Mouse (Mus musculus): ENCODE results near the gene Slc25a11. TPM values are rescaled to one million over a fixed set of nuclear protein-coding genes. Genes with fewer than 3 reads are reported as not detected.

Gene Slc25a11
- 10 to 100 TPM; 75.2 to 82.1 TPM for total RNA-seq (2023)

DNA sequence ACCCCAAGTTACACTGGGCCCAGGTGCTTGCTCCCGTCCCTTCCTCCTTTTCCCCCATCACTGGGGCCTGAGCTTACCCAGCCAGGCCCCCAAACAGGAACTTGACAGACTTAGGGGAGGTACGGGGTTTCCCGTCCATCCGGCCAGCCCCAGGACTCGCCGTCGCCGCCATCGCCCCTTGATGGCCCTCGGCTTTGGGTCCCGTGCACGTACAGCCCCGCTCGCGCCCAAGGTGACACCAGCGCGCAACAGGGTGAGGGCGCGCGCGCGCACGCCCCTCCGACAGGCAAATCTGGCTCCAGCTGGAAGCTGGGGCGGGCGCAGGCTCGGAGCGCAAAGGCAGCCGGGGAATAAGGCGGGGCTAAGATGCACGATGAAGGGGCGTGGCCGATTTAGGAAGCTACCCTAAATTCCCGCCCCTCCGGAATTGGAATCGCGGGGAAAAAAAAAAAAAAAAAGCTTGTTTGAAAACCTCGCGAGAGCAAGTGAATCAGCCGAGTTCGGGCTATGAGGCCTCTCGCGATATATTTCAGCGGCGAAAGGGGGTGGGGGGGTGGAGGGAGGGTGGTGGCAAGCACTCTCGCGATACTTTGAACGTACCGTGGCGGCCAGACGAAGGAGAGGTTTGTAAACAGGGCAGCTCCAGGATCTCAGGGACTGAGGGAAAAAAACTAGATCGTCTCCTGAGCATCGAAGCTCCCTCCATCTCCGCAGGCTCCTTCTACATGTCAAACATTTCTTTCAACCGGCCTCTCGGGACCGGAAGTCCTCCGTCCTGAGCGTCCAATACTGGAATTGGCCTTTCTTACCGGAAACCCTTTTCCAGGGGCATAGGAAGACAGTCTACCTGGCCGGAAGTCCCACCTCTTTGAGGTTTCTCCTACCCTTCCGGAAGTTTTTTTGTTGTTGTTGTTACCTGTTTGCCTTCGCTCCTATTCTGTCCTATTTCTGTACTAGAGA lies at the start of gene Slc25a11, which contains the start of gene Rnf167:
Gene Slc25a11, minus strand, starts transcription at position 789 of the 960 bp plus-strand sequence.
Gene Rnf167, plus strand, starts transcription at position 545 of the 960 bp plus-strand sequence.

DNA sequence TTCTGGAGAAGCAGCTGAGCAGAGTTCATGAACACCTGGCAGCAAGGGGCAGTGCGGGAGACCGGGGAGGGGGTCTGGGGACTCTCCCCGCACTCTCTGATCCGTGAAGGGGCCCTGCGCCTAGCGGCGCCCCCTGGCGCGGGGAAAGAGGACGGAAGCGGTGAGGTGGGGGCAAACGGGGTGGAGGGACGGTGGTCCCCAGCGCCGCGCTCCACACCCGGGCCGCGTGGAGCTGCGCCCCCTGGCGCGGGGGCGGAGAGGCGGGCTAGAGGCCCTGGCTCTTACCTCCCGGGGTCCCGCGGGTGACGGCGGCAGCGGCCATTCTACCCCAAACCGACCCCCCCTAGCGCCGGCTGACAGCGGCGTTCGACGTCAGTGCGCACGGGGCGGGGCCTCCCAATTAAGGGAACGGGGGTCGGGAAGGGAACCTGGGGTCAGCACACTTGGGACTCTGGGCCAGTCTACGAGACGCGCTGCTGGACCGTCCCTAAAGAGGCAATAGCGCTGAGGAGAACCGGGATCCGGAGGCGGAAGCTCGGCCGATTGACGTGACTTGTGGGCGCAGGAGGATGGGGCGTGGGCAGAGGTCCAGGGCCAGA lies 40.4 kb upstream of the Slc25a11 start, which contains the start of gene Camta2:
Gene Camta2, minus strand, starts transcription at position 505 of the 599 bp plus-strand sequence.

GRCm38 (mm10) chr11:70668771-70669505 lies 21.7 kb upstream of the Slc25a11 start, which contains the start of gene Spag7:
Gene Spag7, minus strand, starts transcription at chr11:70669416.

DNA sequence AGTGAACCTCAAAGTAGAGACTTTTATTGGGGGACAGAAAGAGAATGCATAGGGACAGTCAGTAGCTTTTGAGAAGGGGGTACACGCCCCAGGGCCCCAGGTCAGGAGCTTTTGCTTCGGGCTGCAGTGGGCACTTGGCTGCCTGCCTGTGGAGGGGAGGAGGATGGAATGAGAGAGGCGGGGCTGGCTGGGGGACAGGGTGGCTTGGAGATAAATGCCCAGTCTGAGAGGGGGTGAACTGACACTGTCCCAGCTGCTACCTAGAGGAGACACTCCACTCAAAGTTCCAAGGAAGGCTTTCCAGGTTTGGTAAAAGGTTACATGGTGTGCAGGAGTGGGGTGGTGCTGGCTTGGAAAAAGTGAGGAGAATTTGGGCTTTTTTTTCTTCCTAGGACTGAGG lies 9.7 kb upstream of the Slc25a11 start, which contains the start of gene Eno3:
Gene Eno3, plus strand, starts transcription at position 239 of the 400 bp plus-strand sequence.

DNA sequence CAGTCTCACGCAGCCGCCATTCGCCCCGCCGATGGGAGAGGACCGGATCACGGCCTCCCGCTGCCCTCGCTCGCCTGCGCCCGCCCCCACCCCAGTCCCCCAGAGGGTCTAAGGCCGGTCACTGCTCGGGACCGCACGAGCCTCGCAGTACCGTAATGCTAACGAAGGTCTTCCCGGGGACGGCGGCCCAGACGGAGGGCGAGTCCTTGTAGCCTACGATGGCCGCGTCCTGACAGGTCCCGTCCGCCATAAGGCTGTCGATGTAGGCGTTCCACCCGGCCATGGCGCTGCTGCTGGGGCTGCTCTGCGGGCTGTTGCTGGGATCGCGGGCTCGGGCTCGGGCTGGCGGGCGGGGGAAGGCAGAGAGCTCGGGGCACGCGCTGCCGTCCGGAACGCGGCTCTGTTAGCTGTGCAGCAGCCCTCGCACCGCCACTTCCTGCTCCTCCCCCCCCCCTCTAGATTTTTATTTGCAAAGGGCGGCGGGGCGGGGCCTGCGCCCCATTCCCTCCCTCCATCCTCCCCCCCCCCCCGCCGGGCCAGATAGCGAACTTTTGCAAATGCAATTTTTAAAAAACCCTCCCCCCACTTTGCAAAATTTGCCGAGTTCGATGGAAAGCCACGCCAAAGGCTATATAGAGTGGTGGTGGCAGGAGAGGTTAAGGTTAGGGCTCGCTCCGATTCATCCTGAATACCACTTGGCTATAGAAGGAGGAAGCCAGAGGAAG lies 7.1 kb upstream of the Slc25a11 start, which contains the start of gene Pfn1:
Gene Pfn1, minus strand, starts transcription at position 447 of the 725 bp plus-strand sequence.

GRCm38 (mm10) chr11:70638714-70639278 lies 8.5 kb downstream of the Slc25a11 start, which contains the start of gene Gp1ba:
Gene Gp1ba, plus strand, starts transcription at chr11:70639122.

DNA sequence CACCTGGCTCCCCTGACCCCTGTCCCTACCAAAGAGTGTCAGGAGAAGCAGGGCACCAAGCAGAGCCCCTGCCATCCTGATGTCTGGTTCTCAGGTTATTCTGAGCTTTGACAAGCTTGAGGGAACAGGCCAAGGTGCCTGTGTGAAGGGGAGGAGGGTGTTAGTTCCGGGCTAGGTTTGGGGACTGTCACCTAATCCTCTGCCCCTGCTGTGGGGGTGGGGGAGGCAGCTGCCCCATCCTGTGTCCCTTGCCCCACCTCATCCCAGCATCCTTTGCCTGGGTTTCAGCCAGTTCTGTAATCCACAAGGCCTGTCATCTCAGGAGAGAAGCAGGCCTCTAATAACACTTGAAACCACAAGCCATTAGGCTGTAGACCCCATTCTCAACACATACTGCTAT lies 28.2 kb downstream of the Slc25a11 start, which contains the start of gene Chrne:
Gene Chrne, minus strand, starts transcription at position 116 of the 400 bp plus-strand sequence.

DNA sequence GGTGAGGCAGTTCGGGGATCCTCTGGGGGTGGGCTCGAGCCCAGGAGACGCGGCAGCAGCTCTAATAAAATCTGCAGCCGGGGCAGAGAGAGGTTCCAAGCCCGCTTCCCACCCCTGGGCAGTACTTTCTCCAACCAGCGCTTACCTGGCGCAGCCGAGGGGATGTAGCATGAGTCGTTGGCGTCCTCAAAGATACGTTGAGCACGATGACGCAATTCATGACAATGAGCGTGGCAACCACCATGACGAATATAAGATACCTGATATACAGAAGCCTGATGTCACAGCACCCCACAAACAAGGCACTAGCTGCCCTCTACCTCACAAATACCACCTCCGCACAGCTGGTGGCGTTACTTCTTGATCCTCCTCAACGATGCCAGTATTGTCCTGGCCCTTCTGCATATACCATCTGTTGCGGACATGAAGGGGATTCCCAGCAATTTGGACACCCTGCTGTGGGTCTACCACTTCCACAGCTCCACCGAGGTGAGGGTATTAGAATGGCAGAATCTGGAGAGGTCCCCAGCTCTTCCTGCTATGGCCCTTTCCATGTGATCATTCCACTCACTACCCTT lies 31.7 kb downstream of the Slc25a11 start, which contains the start of gene 4930544D05Rik:
Gene 4930544D05Rik, plus strand, starts transcription at position 333 of the 578 bp plus-strand sequence.

Other genes starting within 250 kb of the Slc25a11 start
- 10 to 100 TPM; 15.9 to 18.6 TPM for gene Pelp1, start 237.4 kb downstream of the Slc25a11 start, total RNA-seq (2023)
- gene Arrb2, start 214.8 kb downstream of the Slc25a11 start, total RNA-seq (2023), result 100 to 1,000 TPM; 313 to 322 TPM
- 10 to 100 TPM; 39.5 to 44.4 TPM for gene Med11, start 195.6 kb downstream of the Slc25a11 start, total RNA-seq (2023)
- gene Zmynd15, start 188.0 kb downstream of the Slc25a11 start, total RNA-seq (2023), result 1 to 10 TPM; 1.0 to 1.8 TPM
- gene Cxcl16, start 187.5 kb downstream of the Slc25a11 start, total RNA-seq (2023), result 10 to 100 TPM; 51.6 to 62.4 TPM
- gene Tm4sf5, start 142.2 kb downstream of the Slc25a11 start, total RNA-seq (2023), result 1 to 10 TPM in 1 of 2 experiments, not detected in 1; 1.7 TPM
- gene Vmo1, start 132.9 kb downstream of the Slc25a11 start, total RNA-seq (2023), result not detected
- gene Gltpd2, start 128.3 kb downstream of the Slc25a11 start, total RNA-seq (2023), result not detected
- gene Psmb6, start 122.1 kb downstream of the Slc25a11 start, total RNA-seq (2023), result 100 to 1,000 TPM; 118 to 124 TPM
- gene Gm40193, start 114.5 kb downstream of the Slc25a11 start, total RNA-seq (2023), result not detected
- 10 to 100 TPM; 19.1 to 19.5 TPM for gene Pld2, start 107.4 kb downstream of the Slc25a11 start, total RNA-seq (2023)
- 100 to 1,000 TPM; 215 to 216 TPM for gene Mink1, start 84.6 kb downstream of the Slc25a11 start, total RNA-seq (2023)
- gene 4930544D05Rik, start 31.6 kb downstream of the Slc25a11 start, total RNA-seq (2023), result not detected
- not detected for gene Chrne, start 28.3 kb downstream of the Slc25a11 start, total RNA-seq (2023)
- gene Gp1ba, start 8.4 kb downstream of the Slc25a11 start, total RNA-seq (2023), result not detected
- 10 to 100 TPM; 75.4 to 76.7 TPM for gene Rnf167, start 244 bp downstream of the Slc25a11 start, total RNA-seq (2023)
- 1,000 to 10,000 TPM; 1,347 to 1,617 TPM for gene Pfn1, start 7.2 kb upstream of the Slc25a11 start, total RNA-seq (2023)
- gene Eno3, start 9.7 kb upstream of the Slc25a11 start, total RNA-seq (2023), result 100 to 1,000 TPM; 117 to 142 TPM
- 10 to 100 TPM; 34.8 to 45.8 TPM for gene Spag7, start 21.9 kb upstream of the Slc25a11 start, total RNA-seq (2023)
- 100 to 1,000 TPM; 102 to 115 TPM for gene Camta2, start 40.6 kb upstream of the Slc25a11 start, total RNA-seq (2023)
- gene Inca1, start 52.7 kb upstream of the Slc25a11 start, total RNA-seq (2023), result not detected
- gene Kif1c, start 53.1 kb upstream of the Slc25a11 start, total RNA-seq (2023), result 10 to 100 TPM; 45.8 to 47.4 TPM
- 1 to 10 TPM; 1.1 to 2.1 TPM for gene Zfp3, start 116.7 kb upstream of the Slc25a11 start, total RNA-seq (2023)
- 1 to 10 TPM; 4.6 to 5.6 TPM for gene Scimp, start 165.1 kb upstream of the Slc25a11 start, total RNA-seq (2023)
- gene Rabep1, start 197.3 kb upstream of the Slc25a11 start, total RNA-seq (2023), result 10 to 100 TPM; 32.1 to 34.3 TPM

Measured in monocyte, adult 59 days (primary cell).